Mouse (Mus musculus) forebrain, embryonic 13.5 days (tissue): Measurements from ENCODE around the gene Gngt2. TPM values are rescaled to one million over a fixed set of nuclear protein-coding genes. Genes with fewer than 3 reads are reported as not detected.
A peak's percentile ranks its signal among the peaks of the same experiment; 100 is the strongest.

Source experiments
- ATAC-seq: fragments of 200-750 bp; cut with Nextera tagmentation; 2 replicates; pipeline ENCODE4 v1.8.0; 2017
- H3K27ac ChIP-seq: fragments of 300-500 bp; sonication (generic); 2 replicates; pipeline ENCODE4 v1.5.1; 2015; ENCODE audit warnings: inconsistent platforms, mild to moderate bottlenecking, moderate library complexity
- H3K27me3 ChIP-seq: fragments of 300-500 bp; sonication (generic); 2 replicates; pipeline ENCODE4 v1.6.1; 2015; ENCODE audit warnings: mild to moderate bottlenecking, inconsistent platforms
- H3K36me3 ChIP-seq: fragments of 300-500 bp; sonication (generic); 2 replicates; pipeline ENCODE4 v1.6.1; 2015; ENCODE audit warnings: mild to moderate bottlenecking, inconsistent platforms; ENCODE audit not compliant: poor library complexity, severe bottlenecking
- H3K4me1 ChIP-seq: fragments of 300-500 bp; sonication (generic); 2 replicates; pipeline ENCODE4 v1.6.1; 2015; ENCODE audit warnings: inconsistent platforms
- H3K4me2 ChIP-seq: fragments of 300-500 bp; sonication (generic); 2 replicates; pipeline ENCODE4 v1.6.1; 2015; ENCODE audit warnings: inconsistent platforms, mild to moderate bottlenecking, moderate library complexity
- H3K4me3 ChIP-seq: fragments of 300-500 bp; sonication (generic); 2 replicates; pipeline ENCODE4 v1.5.1; 2015; ENCODE audit warnings: mild to moderate bottlenecking, inconsistent platforms
- H3K9ac ChIP-seq: fragments of 300-500 bp; sonication (generic); 2 replicates; pipeline ENCODE4 v1.6.1; 2015; ENCODE audit warnings: mild to moderate bottlenecking, inconsistent platforms
- H3K9me3 ChIP-seq: fragments of 300-500 bp; sonication (generic); replicated peaks from 2 replicates; pipeline ENCODE4 v1.6.1; 2016; ENCODE audit warnings: inconsistent platforms
- WGBS: fragments of 180-500 bp; shearing (Covaris S2); methylation state at CpG from one replicate; pipeline ENCODE4 v1.1.7; 2015; 5-methylcytosine and 5-hydroxymethylcytosine counted together
- polyA plus RNA-seq: library from polyadenylated mRNA; unstranded; fragments of >200 nt; fragmentation: Nextera tagmentation; extraction: Ambion mirVana; gene quantifications from 2 replicates; pipeline ENCODE4 v1.2.1, GENCODE M21; 2015

The Gngt2 gene
- polyA plus RNA-seq, 1 experiment from 2014 or later = 1.4 TPM

DNA sequence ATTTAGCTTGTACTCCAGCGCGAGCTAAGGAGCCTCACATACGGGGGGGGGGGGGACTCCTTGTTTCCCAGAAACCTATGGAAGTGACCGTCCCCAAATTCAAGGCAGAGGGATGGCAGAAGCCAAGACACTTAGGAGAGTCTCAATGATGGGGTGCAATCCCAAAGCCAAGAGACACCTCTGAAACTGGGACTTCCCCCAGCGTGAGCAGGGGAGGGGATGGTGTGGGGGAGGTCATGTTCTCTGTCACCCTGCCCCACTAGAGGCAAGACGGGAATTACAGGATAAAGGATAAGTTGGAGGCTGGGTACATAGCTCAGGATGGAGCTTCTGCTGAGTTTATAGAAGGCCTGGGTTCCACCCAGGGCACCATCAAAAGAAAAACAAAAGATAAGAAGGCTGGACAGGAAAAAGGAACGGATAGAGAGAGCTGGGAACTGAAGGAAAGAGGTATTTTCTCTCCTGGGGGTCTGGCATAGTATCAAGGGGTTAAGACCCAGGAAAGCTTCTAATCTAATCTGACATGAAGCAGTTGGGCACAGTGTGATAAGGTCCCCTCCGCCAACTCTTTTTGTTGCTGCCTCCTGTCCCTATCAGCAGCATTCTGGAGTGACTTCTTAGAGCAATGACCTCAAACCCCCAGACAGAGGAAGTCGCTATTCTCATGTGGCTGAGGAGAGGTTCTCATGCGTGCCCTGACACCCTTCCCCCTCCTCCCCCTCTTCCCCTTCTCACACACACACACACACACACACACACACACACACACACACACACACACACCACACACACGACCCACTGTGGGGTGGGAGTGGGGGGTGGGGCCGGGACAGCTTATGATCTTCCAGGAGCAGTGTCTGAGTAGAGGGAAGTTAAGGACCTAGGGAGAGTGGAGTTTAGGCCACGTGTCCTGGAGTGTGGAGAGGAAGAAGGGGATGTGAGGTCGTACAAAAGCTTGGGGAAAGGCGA is 2.0 kb upstream of the Gngt2 start:
- no peak for ATAC-seq
- Histone ChIP-seq H3K4me2 (no peak overlapping the region), H3K4me3 (no peak overlapping the region), H3K9ac (no peak overlapping the region), H3K36me3 (no peaks in the 10 kb centered on the region), H3K27ac (no peak overlapping the region), H3K27me3 (peaks cover 90% of the 10 kb centered on the region), H3K9me3 (no peaks in the 10 kb centered on the region), H3K4me1 (peaks cover 34% of the 10 kb centered on the region)
- 20% methylated on average over 14 of the region's 15 CpGs for WGBS

- WGBS = 46% methylated on average over 6 of the region's 6 CpGs
These were observed 1.2 kb upstream of the Gngt2 start for GRCm38 (mm10) chr11:95835832-95836231.

GRCm38 (mm10) chr11:95836433-95836832 is 583 bp upstream of the Gngt2 start:
- H3K9ac ChIP-seq = no peak overlapping the region
- WGBS = 65% methylated on average over 6 of the region's 6 CpGs

More at GRCm38 (mm10) chr11:95835832-95836231, 1.2 kb upstream of the Gngt2 start:
- Histone ChIP-seq H3K27ac (no peak overlapping the region), H3K9ac (no peak overlapping the region), H3K4me2 (no peak overlapping the region), H3K9me3 (no peaks in the 10 kb centered on the region), H3K4me1 (peaks cover 27% of the 10 kb centered on the region), H3K36me3 (no peaks in the 10 kb centered on the region), H3K27me3 (peaks cover 82% of the 10 kb centered on the region), H3K4me3 (no peak overlapping the region)
- no peak for ATAC-seq

GRCm38 (mm10) chr11:95838598-95838997 is 1.6 kb downstream of the Gngt2 start:
- H3K4me3 ChIP-seq = no peak overlapping the region
- H3K9me3 ChIP-seq = no peaks in the 10 kb centered on the region
- no peak for ATAC-seq
- H3K27ac ChIP-seq = no peak overlapping the region
- H3K27me3 ChIP-seq = peaks cover 77% of the 10 kb centered on the region
- H3K4me1 ChIP-seq = peaks cover 18% of the 10 kb centered on the region
- H3K9ac ChIP-seq = no peak overlapping the region
- H3K4me2 ChIP-seq = no peak overlapping the region
- 81% methylated on average over 4 of the region's 4 CpGs for WGBS
- H3K36me3 ChIP-seq = no peaks in the 10 kb centered on the region

More at GRCm38 (mm10) chr11:95836433-95836832, 583 bp upstream of the Gngt2 start:
- Histone ChIP-seq H3K4me3 (no peak overlapping the region), H3K9me3 (no peaks in the 10 kb centered on the region), H3K4me1 (peaks cover 21% of the 10 kb centered on the region), H3K27ac (no peak overlapping the region), H3K27me3 (peaks cover 81% of the 10 kb centered on the region), H3K36me3 (no peaks in the 10 kb centered on the region), H3K4me2 (no peak overlapping the region)
- no peak for ATAC-seq

GRCm38 (mm10) chr11:95838999-95839868 is 2.2 kb downstream of the Gngt2 start:
- ATAC-seq = peak; percentile 21; the same call in 1 of the 2 replicates
- Histone ChIP-seq H3K9me3 (no peaks in the 10 kb centered on the region), H3K4me2 (no peak overlapping the region), H3K4me1 (peaks cover 11% of the 10 kb centered on the region), H3K27ac (no peak overlapping the region), H3K27me3 (peaks cover 70% of the 10 kb centered on the region), H3K4me3 (no peak overlapping the region), H3K36me3 (no peaks in the 10 kb centered on the region), H3K9ac (no peak overlapping the region)
- WGBS = 71% methylated on average over 8 of the region's 8 CpGs

- Histone ChIP-seq H3K27me3 (peaks cover 54% of the 10 kb centered on the region), H3K27ac (no peak overlapping the region)
These were observed 3.9 kb downstream of the Gngt2 start for GRCm38 (mm10) chr11:95840694-95841497.

GRCm38 (mm10) chr11:95841498-95841830 is 4.4 kb downstream of the Gngt2 start:
- Histone ChIP-seq H3K36me3 (no peaks in the 10 kb centered on the region), H3K27ac (no peak overlapping the region), H3K4me3 (no peak overlapping the region), H3K4me1 (peaks cover 9% of the 10 kb centered on the region; the same call in 1 of the 2 replicates), H3K4me2 (no peak overlapping the region), H3K9me3 (no peaks in the 10 kb centered on the region), H3K27me3 (peaks cover 48% of the 10 kb centered on the region), H3K9ac (no peak overlapping the region)
- WGBS = 67% methylated on average over 10 of the region's 10 CpGs
- ATAC-seq = no peak

More at GRCm38 (mm10) chr11:95840694-95841497, 3.9 kb downstream of the Gngt2 start:
- no peak for ATAC-seq
- peaks cover 9% of the 10 kb centered on the region; the same call in 1 of the 2 replicates for H3K4me1 ChIP-seq
- H3K4me3 ChIP-seq = no peak overlapping the region
- H3K36me3 ChIP-seq = no peaks in the 10 kb centered on the region
- H3K9me3 ChIP-seq = no peaks in the 10 kb centered on the region
- 76% methylated on average over 5 of the region's 5 CpGs for WGBS
- H3K4me2 ChIP-seq = no peak overlapping the region
- no peak overlapping the region for H3K9ac ChIP-seq

DNA sequence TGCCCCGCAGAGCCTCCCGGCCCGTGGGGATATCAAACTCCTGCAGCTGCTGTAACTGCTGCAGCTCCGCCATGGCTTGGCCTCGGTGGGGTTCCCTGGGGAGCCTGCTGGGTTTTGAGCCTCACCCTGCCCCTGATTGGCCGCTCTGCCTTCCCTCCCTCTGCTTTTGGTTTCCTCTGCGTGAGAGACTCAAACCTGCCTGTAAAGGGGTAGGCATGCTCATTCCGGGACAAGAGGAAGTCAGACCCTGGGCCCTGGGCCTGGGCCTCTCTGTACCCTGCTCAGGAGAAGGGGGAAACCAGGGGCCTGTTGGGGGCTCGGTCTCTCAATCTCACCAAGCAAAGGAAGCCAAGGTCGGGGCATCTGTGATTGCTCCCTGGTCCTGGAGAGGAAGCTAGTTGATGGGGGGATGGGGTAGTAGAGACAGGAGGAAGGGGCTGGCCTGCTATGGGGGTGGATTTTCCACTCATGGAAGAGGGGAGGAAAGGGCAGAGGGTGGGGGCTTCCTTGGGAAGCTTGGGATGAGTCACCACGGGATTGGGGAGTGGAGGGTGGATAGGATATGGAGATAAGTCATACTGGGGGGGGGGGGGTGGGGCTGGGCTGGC is 5.2 kb downstream of the Gngt2 start, which contains the start of gene Abi3:
Gene Abi3, minus strand, starts transcription at position 403 of the 608 bp plus-strand sequence.
- Histone ChIP-seq H3K4me1 (peaks cover 5% of the 10 kb centered on the region; the same call in 1 of the 2 replicates), H3K4me2 (no peak within 1 kb of the TSS), H3K9me3 (no peaks in the 10 kb centered on the region), H3K36me3 (no peaks in the 10 kb centered on the region), H3K4me3 (no peak within 1 kb of the TSS), H3K27me3 (peaks cover 41% of the 10 kb centered on the region), H3K9ac (0 out of 2 replicates have a peak within 1 kb of the TSS, but pooled peaks have one; percentile 12), H3K27ac (no peak within 1 kb of the TSS)
- WGBS = 12% methylated on average over 11 of the region's 11 CpGs
- no peak for ATAC-seq

DNA sequence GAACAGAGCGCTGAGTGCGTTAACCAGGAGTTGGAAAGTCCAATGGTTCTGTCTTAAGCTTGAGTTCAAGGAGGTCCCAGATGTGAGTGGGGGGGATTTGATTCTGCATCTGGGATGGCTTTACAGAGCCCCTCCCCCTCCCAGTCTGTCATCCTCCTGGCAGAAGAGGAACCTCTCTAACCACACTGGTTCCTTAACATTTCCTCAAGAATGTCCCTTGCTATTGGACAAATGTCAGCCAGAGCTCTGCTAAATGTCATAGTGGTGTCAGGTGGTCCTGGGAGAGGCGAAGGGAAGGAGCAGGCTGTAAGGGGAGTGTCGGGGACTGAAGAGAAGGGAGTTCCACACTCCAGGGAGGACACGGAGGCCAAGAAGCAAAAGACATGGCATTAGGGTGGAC is 5.9 kb downstream of the Gngt2 start:
- no peak overlapping the region for H3K27ac ChIP-seq
- H3K4me1 ChIP-seq = 0 out of 2 replicates have a peak, but pooled peaks cover 4% of the 10 kb centered on the region
- no peak for ATAC-seq
- no peaks in the 10 kb centered on the region for H3K36me3 ChIP-seq
- H3K9ac ChIP-seq = no peak overlapping the region
- H3K9me3 ChIP-seq = no peaks in the 10 kb centered on the region
- WGBS = 82% methylated on average over 5 of the region's 5 CpGs
- no peak overlapping the region for H3K4me3 ChIP-seq
- H3K27me3 ChIP-seq = peaks cover 33% of the 10 kb centered on the region
- H3K4me2 ChIP-seq = no peak overlapping the region

DNA sequence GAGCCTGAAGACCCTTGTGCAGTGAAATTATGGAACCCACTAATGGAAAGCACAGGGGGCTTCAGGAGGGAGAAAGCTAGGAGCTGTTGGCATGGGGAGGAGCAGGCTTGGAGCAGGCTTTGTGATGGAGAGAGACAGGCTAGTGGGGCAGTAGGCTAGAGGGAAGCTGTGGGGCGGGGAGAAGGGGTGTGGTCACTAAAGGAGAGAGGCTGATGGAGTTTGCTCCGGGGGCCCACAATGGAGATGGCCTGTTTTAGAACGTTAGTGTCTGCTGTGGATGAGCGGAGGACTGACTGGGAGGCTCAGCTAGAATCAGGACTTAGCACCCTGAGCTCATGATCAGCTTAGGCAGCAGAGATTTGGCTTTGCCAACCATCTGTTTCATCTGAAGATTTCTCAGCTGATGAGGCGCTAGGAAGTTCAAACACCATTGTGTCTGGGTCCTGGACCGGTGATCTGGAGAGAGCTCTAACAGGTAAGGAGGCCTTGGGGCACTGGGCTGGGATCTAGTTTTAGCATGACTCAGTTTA is 6.5 kb downstream of the Gngt2 start:
- Histone ChIP-seq H3K36me3 (no peaks in the 10 kb centered on the region), H3K4me3 (no peak overlapping the region), H3K27ac (no peak overlapping the region), H3K27me3 (peaks cover 30% of the 10 kb centered on the region; the same call in 1 of the 2 replicates), H3K9me3 (no peaks in the 10 kb centered on the region), H3K9ac (no peak overlapping the region), H3K4me2 (no peak overlapping the region), H3K4me1 (0 out of 2 replicates have a peak, but pooled peaks cover 3% of the 10 kb centered on the region)
- no peak for ATAC-seq
- 64% methylated on average over 6 of the region's 6 CpGs for WGBS

GRCm38 (mm10) chr11:95844935-95845334 is 7.9 kb downstream of the Gngt2 start:
- H3K36me3 ChIP-seq = no peaks in the 10 kb centered on the region
- 81% methylated on average over 4 of the region's 4 CpGs for WGBS
- no peak for ATAC-seq

More at GRCm38 (mm10) chr11:95844935-95845334, 7.9 kb downstream of the Gngt2 start:
- H3K9ac ChIP-seq = no peak overlapping the region
- no peak overlapping the region for H3K27ac ChIP-seq
- no peak overlapping the region for H3K4me2 ChIP-seq
- H3K4me1 ChIP-seq = no peaks in the 10 kb centered on the region
- H3K4me3 ChIP-seq = no peak overlapping the region
- H3K9me3 ChIP-seq = no peaks in the 10 kb centered on the region
- peaks cover 25% of the 10 kb centered on the region; the same call in 1 of the 2 replicates for H3K27me3 ChIP-seq
